Mouse (Mus musculus) ES-Bruce4 (cell line): Measurements from ENCODE around the gene Ccdc194.
A peak's percentile ranks its signal among the peaks of the same experiment; 100 is the strongest.

ENCODE experiments used
- CTCF ChIP-seq: IDR thresholded peaks from one replicate; pipeline ENCODE4 v1.8.1; 2011; ENCODE audit warnings: low read depth, low read length
- EP300 ChIP-seq: IDR thresholded peaks from 2 replicates; pipeline ENCODE4 v1.6.1; 2011; ENCODE audit warnings: low read depth, low read length; ENCODE audit not compliant: insufficient read depth
- POLR2A ChIP-seq: IDR thresholded peaks from one replicate; pipeline ENCODE4 v1.8.1; 2011; ENCODE audit warnings: low read length; ENCODE audit not compliant: insufficient read depth

- no peak for TF ChIP-seq CTCF
- TF ChIP-seq POLR2A = no peak
- TF ChIP-seq EP300 = peak; percentile 92
Measured at GRCm38 (mm10) chr8:71526272-71526671, 761 bp upstream of the Ccdc194 start.
